Mouse (Mus musculus) C2C12 (cell line): ENCODE data around the gene Gsc2. TPM values are rescaled to one million over a fixed set of nuclear protein-coding genes. Genes with fewer than 3 reads are reported as not detected.

Source experiments
- H3K27me3 ChIP-seq: one replicate; pipeline ENCODE4 v1.6.1; 2011; ENCODE audit not compliant: control insufficient read depth, insufficient read depth, insufficient read length
- H3K36me3 ChIP-seq: one replicate; pipeline ENCODE4 v1.6.1; 2011; ENCODE audit not compliant: control insufficient read depth, insufficient read depth
- H3K4me3 ChIP-seq: one replicate; pipeline ENCODE4 v1.5.1; 2011; ENCODE audit warnings: mild to moderate bottlenecking, control low read depth; ENCODE audit not compliant: poor library complexity, insufficient read depth, severe bottlenecking
- H3K79me2 ChIP-seq: one replicate; pipeline ENCODE4 v1.6.1; 2011; ENCODE audit not compliant: control insufficient read depth, insufficient read depth
- H3K79me3 ChIP-seq: one replicate; pipeline ENCODE4 v1.6.1; 2011; ENCODE audit warnings: low read depth, control low read depth
- H3ac ChIP-seq: one replicate; pipeline ENCODE3; 2011; ENCODE audit warnings: low read depth; ENCODE audit not compliant: control insufficient read depth, insufficient read length
- CEBPB ChIP-seq: IDR thresholded peaks from one replicate; pipeline ENCODE4 v1.6.1; 2011; ENCODE audit warnings: low read depth, mild to moderate bottlenecking, control low read depth, moderate library complexity
- CTCF ChIP-seq: IDR thresholded peaks from one replicate; pipeline ENCODE4 v1.5.1; 2011; ENCODE audit not compliant: control insufficient read depth, insufficient read depth, insufficient read length
- FOSL1 ChIP-seq: IDR thresholded peaks from one replicate; pipeline ENCODE4 v1.8.0; 2011; ENCODE audit warnings: mild to moderate bottlenecking, low read length; ENCODE audit not compliant: poor library complexity, insufficient read depth, severe bottlenecking
- MAX ChIP-seq: IDR thresholded peaks from one replicate; pipeline ENCODE4 v1.6.1; 2011; ENCODE audit warnings: mild to moderate bottlenecking, control low read depth
- MYOD1 ChIP-seq: IDR thresholded peaks from one replicate; pipeline ENCODE4 v1.6.1; 2011; ENCODE audit warnings: low read depth; ENCODE audit not compliant: control insufficient read depth, insufficient read length
- MYOG ChIP-seq: IDR thresholded peaks from one replicate; pipeline ENCODE4 v1.6.1; 2011; ENCODE audit not compliant: control insufficient read depth, insufficient read length; ENCODE audit errors: extremely low read depth
- USF1 ChIP-seq: IDR thresholded peaks from one replicate; pipeline ENCODE4 v1.6.1; 2011; ENCODE audit warnings: low read depth, mild to moderate bottlenecking, control low read depth, moderate library complexity
- polyA plus RNA-seq: library from polyadenylated mRNA; unstranded; fragments of >200 nt; fragmentation: generic; extraction: Trizol; gene quantifications from one replicate; pipeline ENCODE4 v1.2.1, GENCODE M21; 2012; ENCODE audit warnings: missing spikeins

Gene Gsc2
- polyA plus RNA-seq, 1 experiment: not detected

GRCm38 (mm10) chr16:17876096-17876495, 38.8 kb downstream of the Gsc2 start:
- H3K4me3 ChIP-seq: no peak overlapping the region
- TF ChIP-seq USF1 (no peak), CEBPB (no peak), CTCF (no peak), MAX (no peak), MYOG (no peak), FOSL1 (no peak), MYOD1 (no peak)
- no peaks in the 10 kb centered on the region for H3K27me3 ChIP-seq
- peaks cover 87% of the 10 kb centered on the region for H3K79me2 ChIP-seq
- H3ac ChIP-seq: no peak overlapping the region
- H3K36me3 ChIP-seq: peaks cover 17% of the 10 kb centered on the region
- peaks cover 67% of the 10 kb centered on the region for H3K79me3 ChIP-seq

- H3K4me3 ChIP-seq: no peak overlapping the region
- H3K27me3 ChIP-seq: no peaks in the 10 kb centered on the region
- H3K36me3 ChIP-seq: peaks cover 24% of the 10 kb centered on the region
- peaks cover 78% of the 10 kb centered on the region for H3K79me2 ChIP-seq
- TF ChIP-seq MAX: no peak
- TF ChIP-seq MYOD1: no peak
- TF ChIP-seq CTCF: no peak
- TF ChIP-seq CEBPB: no peak
- TF ChIP-seq FOSL1: no peak
- TF ChIP-seq USF1: no peak
- no peak for TF ChIP-seq MYOG
- H3K79me3 ChIP-seq: peaks cover 58% of the 10 kb centered on the region
- no peak overlapping the region for H3ac ChIP-seq
Measured at GRCm38 (mm10) chr16:17875174-17875573, 39.7 kb downstream of the Gsc2 start.

DNA sequence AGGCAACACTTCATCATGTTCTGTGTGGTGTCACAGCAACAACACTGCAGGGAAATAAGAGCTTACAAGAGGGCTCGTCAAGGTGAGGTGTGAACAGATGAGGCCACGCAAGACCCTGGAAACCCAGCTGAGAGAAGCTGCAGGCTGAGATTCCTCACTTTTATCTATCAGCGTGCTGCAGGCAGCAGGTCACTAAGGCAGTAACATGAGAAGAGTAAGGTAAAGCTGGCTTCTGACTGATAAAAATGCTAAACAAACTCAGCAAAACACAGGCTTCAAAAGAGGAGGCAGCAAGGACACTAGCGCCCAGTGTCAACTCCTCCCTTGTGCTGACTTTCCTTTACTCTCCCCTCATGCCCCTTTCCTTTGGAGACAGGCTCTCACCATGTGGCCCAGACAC, 41.9 kb downstream of the Gsc2 start:
- H3K36me3 ChIP-seq: peaks cover 34% of the 10 kb centered on the region
- H3K79me3 ChIP-seq: peaks cover 38% of the 10 kb centered on the region
- H3K79me2 ChIP-seq: peaks cover 63% of the 10 kb centered on the region
- H3K4me3 ChIP-seq: no peak overlapping the region
- H3K27me3 ChIP-seq: no peaks in the 10 kb centered on the region
- TF ChIP-seq FOSL1: no peak
- no peak for TF ChIP-seq CEBPB
- TF ChIP-seq MYOD1: no peak
- TF ChIP-seq MAX: no peak
- H3ac ChIP-seq: no peak overlapping the region

GRCm38 (mm10) chr16:17871248-17871647, 43.6 kb downstream of the Gsc2 start:
- Histone ChIP-seq H3ac (no peak overlapping the region), H3K27me3 (no peaks in the 10 kb centered on the region), H3K79me3 (peaks cover 26% of the 10 kb centered on the region), H3K36me3 (peaks cover 29% of the 10 kb centered on the region), H3K4me3 (no peak overlapping the region), H3K79me2 (peaks cover 45% of the 10 kb centered on the region)
- TF ChIP-seq CTCF: no peak
- TF ChIP-seq MYOG: no peak
- no peak for TF ChIP-seq MAX
- no peak for TF ChIP-seq USF1
- TF ChIP-seq FOSL1: no peak
- TF ChIP-seq MYOD1: no peak
- no peak for TF ChIP-seq CEBPB

GRCm38 (mm10) chr16:17865770-17866169, 49.1 kb downstream of the Gsc2 start:
- TF ChIP-seq FOSL1 (no peak), MYOG (no peak), MAX (no peak), CEBPB (no peak), CTCF (no peak), USF1 (no peak), MYOD1 (no peak)
- Histone ChIP-seq H3K36me3 (peaks cover 19% of the 10 kb centered on the region), H3ac (no peak overlapping the region), H3K27me3 (no peaks in the 10 kb centered on the region), H3K79me3 (peaks cover 8% of the 10 kb centered on the region), H3K4me3 (no peak overlapping the region), H3K79me2 (peaks cover 28% of the 10 kb centered on the region)

- peaks cover 28% of the 10 kb centered on the region for H3K79me2 ChIP-seq
- peaks cover 21% of the 10 kb centered on the region for H3K36me3 ChIP-seq
- H3K27me3 ChIP-seq: no peaks in the 10 kb centered on the region
- H3K4me3 ChIP-seq: no peak overlapping the region
- TF ChIP-seq CTCF (no peak), MYOG (no peak), USF1 (no peak), FOSL1 (no peak)
- H3ac ChIP-seq: no peak overlapping the region
- peaks cover 8% of the 10 kb centered on the region for H3K79me3 ChIP-seq
Measured at GRCm38 (mm10) chr16:17865293-17865692, 49.6 kb downstream of the Gsc2 start.

Other genes with a start within 250 kb of the Gsc2 start
- gene Med15, start 182.2 kb downstream of the Gsc2 start, polyA plus RNA-seq: 45.9 TPM
- 83.6 TPM for gene Klhl22, start 155.4 kb downstream of the Gsc2 start, polyA plus RNA-seq
- 38.5 TPM for gene Scarf2, start 117.8 kb downstream of the Gsc2 start, polyA plus RNA-seq
- gene B830017H08Rik, start 81.9 kb downstream of the Gsc2 start, polyA plus RNA-seq: not detected
- 0.66 TPM for gene Car15, start 76.7 kb downstream of the Gsc2 start, polyA plus RNA-seq
- gene Gm20518, start 23.4 kb downstream of the Gsc2 start, polyA plus RNA-seq: 0.06 TPM
- gene Tssk1, start 20.8 kb downstream of the Gsc2 start, polyA plus RNA-seq: 0.05 TPM
- 41.9 TPM for gene Dgcr2, start 16.5 kb downstream of the Gsc2 start, polyA plus RNA-seq
- gene Tssk2, start 16.4 kb downstream of the Gsc2 start, polyA plus RNA-seq: 0.05 TPM
- 21.2 TPM for gene Ess2, start 3.7 kb downstream of the Gsc2 start, polyA plus RNA-seq
- gene Slc25a1, start 13.2 kb upstream of the Gsc2 start, polyA plus RNA-seq: 57.3 TPM
- not detected for gene Vpreb2, start 65.4 kb upstream of the Gsc2 start, polyA plus RNA-seq
- gene Dgcr6, start 137.8 kb upstream of the Gsc2 start, polyA plus RNA-seq: 71.1 TPM
- gene Prodh, start 175.1 kb upstream of the Gsc2 start, polyA plus RNA-seq: 7.3 TPM
- gene Rtn4r, start 212.6 kb upstream of the Gsc2 start, polyA plus RNA-seq: 0.11 TPM